Mouse (Mus musculus) spleen, embryonic (tissue): Measurements from ENCODE around the gene Pogk.

Experiments used
- CTCF ChIA-PET: fragments of 350-600 bp; sonication (Branson Sonifier 250); formaldehyde crosslinking; loops from one replicate; lab custom pipeline; 2022; lab: Charles Lee

Pogk gene

DNA sequence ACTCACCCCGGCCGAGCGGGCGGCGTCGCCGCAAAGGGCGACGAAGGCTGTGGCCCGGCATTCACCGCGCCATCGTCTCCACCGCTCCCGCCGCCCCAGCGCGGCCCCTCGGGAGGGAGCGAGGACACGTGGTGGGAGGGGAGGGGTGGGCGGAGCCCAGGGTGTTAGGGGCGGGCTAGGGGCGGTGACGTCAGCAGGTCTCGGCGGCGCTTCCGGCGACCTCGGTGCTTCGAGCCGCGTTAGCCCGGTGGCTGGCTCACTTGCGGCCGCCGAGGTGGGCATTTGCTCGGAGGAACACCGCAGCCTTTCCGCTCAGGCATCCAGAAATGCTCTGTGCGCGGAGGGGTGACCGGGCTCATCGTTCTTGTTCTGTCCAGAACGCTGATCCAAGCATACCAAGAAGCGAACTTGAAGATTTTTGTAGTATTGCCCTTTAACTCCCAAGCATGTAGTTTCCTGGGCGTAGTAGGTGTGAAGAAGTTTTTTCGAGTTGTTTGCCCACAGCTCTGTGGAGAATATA is at the start of gene Pogk:
Pogk (minus strand) TSS at position 163 of the 520 bp plus-strand sequence.
- CTCF ChIA-PET = interaction anchor here (0.7 kb wide), 1 partner anchor 30 kb away, joined by 12 read pairs; no protein-coding TSS in a partner anchor

DNA sequence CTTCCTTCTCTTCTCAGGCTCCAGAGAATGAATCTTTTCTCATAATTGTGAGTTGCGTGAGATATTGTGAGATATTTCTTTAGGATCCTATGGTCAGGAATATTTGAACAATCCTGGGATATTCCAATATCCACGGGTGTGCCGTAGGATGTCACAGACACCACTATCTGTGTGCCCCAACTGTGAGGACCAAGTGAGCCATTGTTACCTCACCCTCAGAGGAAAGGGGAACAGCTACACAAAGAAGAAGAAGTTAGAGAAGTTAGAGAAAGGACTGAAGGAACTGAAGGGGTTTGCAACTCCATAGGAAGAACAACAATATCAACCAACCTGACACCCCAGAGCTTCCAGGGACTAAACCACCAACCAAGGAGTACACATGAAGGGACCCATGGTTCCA is 32.3 kb upstream of the Pogk start:
- CTCF ChIA-PET = interaction anchor here (0.6 kb wide), 1 partner anchor 689 kb away, joined by 3 read pairs; no protein-coding TSS in a partner anchor

- CTCF ChIA-PET = no interaction called here
These were observed 29.8 kb upstream of the Pogk start for GRCm38 (mm10) chr1:166439426-166439825.

DNA sequence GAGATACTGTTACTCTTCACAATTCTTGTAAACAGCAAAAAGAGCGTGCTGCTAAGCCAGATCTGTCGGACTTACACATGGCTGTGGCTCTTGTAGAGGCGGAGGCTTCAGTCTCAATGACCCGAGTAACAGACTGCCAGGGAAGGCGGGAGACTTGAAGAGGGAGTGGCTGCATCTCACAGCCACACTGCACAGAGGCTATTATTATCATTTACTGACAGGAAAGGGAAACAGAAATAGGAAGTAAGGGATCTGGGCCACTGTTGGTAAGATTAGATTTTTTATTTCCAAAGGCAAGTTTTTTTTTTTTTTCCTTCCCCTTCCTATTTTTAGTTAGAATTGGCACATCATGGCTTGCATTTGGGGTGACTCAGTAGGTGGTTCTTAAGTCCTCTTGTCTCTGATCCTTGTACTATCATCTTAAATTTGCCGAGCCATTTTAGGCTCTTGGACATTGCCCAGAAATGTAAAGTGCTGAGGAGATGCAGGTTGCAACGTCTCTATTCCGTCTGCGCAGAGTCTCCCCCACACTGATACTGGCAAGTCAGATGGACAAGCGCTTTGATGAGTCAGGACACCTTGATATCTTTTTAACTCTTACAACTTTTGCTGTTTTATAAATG is 20.3 kb upstream of the Pogk start:
- CTCF ChIA-PET = no interaction called here

- CTCF ChIA-PET = no interaction called here
These were observed 19.4 kb upstream of the Pogk start for GRCm38 (mm10) chr1:166429053-166429452.

DNA sequence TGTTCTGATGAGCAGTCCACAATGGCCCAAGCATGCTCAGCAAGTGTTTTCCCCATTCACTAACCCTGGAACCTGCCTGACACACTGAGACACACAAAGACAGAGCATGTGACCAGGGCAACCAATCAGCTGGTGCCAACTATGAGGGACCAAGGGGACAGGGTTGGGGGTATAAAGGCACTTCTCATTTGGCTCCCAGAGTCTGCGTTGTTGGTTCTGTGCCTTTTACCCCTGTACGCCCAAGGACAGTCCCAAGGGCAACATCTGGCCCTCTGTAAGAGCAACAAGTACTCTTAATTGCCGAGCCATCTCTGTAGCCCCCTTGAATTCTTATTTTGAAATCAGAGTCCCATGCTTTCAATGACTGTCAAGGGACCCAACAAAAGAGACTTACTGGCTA is 2.6 kb upstream of the Pogk start:
- CTCF ChIA-PET = no interaction called here

GRCm38 (mm10) chr1:166411541-166411940 is 1.9 kb upstream of the Pogk start:
- CTCF ChIA-PET = no interaction called here

DNA sequence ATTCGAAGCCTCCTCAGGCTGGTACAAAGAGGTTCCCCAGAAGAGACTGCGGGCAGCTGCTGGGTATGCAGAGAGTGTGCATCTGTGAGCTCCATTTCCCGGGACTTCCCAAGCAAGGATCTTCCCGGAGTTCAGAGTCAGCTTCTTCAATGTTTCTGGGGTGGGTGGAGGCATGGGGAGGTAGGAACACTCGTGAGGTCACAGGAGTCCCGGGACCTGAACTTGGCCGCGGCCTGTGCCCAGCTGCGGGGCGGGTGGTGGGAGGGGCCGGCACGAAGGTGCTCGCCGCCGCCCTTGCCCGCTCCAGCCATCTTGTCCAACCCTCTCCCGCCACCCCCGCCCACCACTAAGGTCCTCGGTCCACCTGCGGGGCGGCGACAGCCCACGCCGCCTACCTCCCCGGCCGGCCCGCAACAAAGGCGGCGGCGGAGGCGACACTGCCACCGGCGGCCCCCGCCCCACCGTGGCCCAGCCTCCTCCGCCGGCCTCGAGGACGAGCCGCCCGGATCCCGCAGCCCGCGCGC is 424 bp downstream of the Pogk start:
- CTCF ChIA-PET = no interaction called here

- CTCF ChIA-PET = no interaction called here
These were observed 5.8 kb downstream of the Pogk start for GRCm38 (mm10) chr1:166403846-166404245.

DNA sequence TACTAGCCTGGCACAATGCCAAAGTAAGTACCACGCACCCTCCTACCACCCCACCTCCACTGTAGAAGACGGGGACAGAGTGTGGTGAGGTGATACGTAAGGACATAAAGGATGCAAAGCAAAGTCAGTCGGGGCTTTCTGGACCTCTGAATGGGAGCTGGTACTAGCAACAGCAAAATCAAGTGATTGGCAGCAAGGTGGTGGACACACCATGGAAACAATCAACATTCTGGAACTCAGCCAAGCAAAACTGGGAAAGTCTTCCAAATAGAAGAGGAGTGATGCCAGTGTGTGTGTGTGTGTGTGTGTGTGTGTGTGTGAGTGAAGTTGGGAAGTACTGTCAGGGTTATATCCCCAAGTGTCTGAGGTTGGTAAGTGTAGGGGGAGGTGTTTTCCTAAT is 7.7 kb downstream of the Pogk start:
- CTCF ChIA-PET = no interaction called here

DNA sequence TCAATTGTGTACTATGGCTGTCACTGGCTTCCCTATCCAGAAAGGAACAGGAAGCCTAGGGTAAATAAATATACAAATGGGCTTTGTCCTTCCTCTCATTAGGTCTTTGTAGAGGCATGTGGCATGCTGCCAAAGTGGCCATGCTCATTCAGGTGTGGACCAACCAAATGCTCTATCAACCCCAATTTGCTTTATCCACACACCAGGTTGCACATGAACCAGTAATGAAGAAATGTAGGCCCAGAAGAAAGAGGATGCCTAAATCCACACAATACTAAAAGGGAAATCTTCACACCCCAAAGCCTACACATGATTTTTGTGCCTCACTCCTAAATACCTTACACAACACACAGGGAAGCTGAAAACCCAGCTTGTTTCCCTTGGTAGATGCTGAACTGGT is 8.2 kb downstream of the Pogk start:
- CTCF ChIA-PET = no interaction called here

DNA sequence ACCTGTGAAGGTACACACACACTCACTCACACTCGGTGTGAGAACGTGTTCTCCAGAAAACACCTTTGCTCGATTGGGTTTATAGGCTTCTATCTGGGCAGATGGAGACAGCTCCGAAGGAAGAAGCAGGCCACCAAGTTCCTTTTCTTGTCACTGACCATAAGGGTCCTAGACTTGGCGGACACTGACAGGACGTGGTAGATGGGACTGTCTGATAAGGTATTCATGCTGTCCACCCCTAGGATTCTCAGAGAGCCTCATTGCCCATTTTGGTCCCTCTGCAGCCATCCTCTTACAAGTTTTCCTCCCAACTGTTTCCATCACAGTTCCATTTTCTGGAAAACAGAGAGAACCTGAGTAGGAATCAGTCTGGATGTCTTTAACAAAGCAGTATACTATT is 13.3 kb downstream of the Pogk start:
- CTCF ChIA-PET = no interaction called here

DNA sequence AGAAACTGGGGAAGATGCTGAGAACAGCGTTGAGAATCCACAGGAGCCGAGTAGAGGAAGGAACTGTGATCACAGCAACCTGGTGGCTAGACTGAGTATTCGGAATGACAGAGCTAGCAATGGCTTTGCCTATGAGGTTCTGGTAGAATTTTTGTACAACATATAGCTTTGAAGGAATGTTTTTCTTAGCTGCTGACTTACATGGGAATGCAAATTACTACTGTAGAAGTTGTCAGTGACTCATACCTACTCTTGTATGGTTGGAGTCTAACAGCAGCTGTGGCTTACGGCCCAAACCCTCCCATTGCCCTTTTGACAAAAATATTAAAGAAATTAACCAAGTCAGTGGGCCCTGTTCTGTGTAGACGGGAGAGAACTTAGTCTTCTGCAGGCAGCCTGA is 14.0 kb downstream of the Pogk start:
- CTCF ChIA-PET = no interaction called here

DNA sequence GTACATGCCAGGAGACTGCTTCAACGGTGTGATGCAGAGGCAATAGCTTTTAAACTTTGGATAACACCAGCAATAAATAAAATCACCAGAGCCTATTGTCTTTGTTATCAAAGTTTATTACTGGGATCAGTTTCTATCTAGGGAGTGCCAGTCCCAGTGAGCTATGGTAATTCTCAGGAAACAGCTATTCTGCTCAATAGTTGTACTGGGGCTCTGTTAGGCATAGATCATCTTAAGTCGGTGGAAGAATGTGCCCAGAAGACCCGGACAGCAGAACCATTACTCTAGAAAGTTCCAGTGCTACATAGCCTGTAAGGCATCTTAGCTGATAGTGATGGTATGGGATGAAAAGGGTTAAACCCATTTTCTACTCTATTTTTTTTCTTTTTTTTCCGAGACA is 14.9 kb downstream of the Pogk start:
- CTCF ChIA-PET = no interaction called here

DNA sequence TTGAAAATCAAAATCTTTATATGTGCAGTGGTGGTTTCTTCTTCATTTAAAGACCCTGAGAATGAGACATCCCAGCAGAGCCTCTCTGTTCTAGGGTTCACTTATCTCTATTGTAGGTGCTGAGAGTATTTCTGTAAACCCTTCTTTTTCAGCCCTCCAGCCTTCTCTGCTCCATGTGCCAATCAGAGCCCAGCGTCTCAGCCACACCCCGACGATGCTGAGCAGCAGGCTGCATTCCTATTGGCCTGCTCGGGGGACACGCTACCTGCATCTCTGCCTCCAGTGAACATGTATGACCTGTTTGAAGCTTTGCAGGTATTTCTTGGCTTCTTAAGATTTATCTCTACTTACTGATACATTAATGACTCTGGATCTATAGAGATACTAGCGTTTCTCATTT is 18.0 kb downstream of the Pogk start:
- CTCF ChIA-PET = no interaction called here

DNA sequence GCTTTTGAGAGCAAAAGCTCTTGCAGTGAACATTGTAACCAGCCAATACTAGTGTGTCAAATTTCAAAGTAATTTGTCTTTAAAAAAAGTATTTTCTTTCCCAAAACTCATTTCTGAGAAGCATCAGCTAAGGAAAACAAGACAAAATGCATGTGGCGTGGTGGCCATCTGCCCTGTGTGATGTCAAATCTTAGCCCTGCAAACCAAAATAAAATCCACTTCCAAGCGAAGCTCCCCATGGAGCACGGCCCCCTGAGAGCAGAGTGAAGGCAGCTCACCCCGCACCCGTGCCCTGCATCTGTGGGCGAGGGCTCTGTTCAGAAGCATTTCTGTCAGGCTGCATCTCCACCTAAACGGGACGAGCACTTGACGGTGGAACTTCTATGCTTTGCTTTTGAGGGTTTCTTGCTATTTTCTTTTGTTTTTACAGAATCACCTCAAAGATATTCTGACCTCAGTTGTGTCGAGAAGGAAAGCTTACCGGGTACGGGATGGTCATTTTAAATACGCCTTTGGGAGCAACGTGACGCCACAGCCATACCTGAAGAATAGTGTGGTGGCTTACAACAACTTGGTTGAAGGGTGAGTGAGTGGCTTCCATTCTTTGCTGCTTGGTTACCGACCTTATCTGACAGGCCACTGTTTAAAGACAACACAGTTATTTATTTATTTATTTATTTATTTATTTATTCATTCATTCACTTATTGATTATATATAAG is 20.1 kb downstream of the Pogk start:
- CTCF ChIA-PET = no interaction called here

- CTCF ChIA-PET = no interaction called here
These were observed 21.2 kb downstream of the Pogk start for GRCm38 (mm10) chr1:166388511-166388910.

- CTCF ChIA-PET = no interaction called here
These were observed 24.2 kb downstream of the Pogk start for GRCm38 (mm10) chr1:166385431-166385830.

DNA sequence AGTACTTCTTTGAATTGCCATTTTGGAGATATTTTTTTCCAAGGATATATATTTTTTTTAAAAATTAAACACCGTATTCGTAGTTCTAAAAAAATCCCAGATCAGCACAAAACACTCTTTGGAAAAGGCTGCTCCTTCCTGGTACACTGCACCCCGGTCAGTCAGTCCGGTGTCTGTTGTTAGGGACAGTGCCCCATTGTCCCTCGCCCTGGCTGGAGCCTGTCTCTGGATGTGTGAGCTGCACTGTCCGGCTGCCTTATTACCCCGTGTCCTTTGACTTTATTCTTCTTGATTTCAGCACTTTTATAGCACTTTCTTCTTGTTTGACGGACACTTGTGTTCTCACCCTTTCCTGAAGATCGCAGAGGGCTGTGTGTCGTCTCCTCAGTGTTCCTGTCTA is 25.0 kb downstream of the Pogk start:
- CTCF ChIA-PET = no interaction called here

DNA sequence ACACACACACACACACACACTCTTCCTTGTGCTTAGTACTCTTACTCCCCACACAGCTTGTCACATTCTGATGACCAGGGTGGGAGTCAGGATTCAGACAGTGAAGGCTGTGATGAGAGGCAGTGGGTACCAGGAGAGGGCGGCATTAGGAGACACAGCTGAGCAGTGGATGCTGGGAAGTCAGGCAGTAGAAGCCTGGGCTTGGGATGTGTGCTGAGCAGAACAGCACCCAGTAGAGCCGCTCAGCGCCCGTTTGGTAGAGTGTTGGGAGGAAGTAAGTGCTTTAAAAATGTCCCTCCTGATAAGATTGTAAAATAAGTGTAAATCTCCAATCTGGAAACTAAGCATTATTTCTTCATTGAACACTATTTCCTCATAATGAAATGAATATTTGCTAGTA is 27.0 kb downstream of the Pogk start:
- CTCF ChIA-PET = no interaction called here

GRCm38 (mm10) chr1:166381821-166382220 is 27.8 kb downstream of the Pogk start:
- CTCF ChIA-PET = no interaction called here

DNA sequence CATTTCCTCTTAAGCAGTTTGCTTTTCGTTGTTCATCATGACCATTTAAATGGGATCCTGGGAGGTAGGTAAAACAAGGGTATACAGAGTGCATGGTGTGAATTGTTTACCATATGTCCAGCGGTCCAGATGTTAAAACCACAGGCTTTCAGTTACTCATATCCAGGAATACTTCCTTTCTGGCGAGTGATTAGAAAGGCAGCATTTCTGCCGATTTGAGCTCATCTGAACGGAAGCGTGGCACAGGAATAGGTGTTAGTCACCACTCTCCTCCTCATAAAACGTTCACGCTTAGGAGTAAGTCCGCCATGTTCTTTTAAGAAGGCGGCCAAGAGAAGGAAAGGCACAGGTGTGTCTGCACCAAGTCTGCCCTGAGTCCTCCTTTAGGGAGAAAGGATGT is 28.3 kb downstream of the Pogk start:
- CTCF ChIA-PET = no interaction called here
